Mouse (Mus musculus): ENCODE data around the gene Arhgap8. TPM values are rescaled to one million over a fixed set of nuclear protein-coding genes. Genes with fewer than 3 reads are reported as not detected.

Arhgap8 gene
- total RNA-seq, 1 experiment = 11.6 TPM

DNA sequence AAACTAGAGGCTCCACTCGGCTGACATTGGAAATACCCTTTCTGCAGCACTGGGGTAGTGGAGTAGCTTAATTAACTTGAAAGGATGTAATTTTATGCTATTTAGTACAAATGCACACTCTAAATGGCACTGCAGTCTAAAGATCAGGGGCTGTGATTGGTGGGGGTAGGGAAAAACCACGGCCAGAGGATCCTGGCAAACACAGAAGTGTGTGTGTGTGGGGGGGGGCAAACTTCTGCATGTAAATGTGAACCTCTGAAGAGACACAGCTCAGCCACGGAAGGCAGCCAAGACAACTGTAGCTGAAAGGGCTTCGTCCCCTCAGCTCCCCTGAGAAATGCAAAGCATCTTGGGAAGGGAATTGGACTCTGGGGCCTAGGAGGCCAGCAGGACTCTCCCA, 95.3 kb downstream of the Arhgap8 start:
- Histone ChIP-seq H3K4me1 (ENCODE audit: control insufficient read depth in 2 of 2, insufficient read depth in 2 of 2, low read length in 2 of 2, poor library complexity in 1 of 2) (peaks cover 0 to 6% of the 10 kb centered on the region in 2 experiments; a peak in 1 of 4 replicates), H3K9me3 (ENCODE audit: control insufficient read depth, insufficient read depth, low read depth, low read length) (no peaks in the 10 kb centered on the region), H3K9ac (ENCODE audit: insufficient read depth, low read depth, low read length, poor library complexity, severe bottlenecking) (no peak overlapping the region), H3K27ac (ENCODE audit: insufficient read depth, low read depth, low read length, poor library complexity, severe bottlenecking) (no peak overlapping the region), H3K4me3 (ENCODE audit: insufficient read depth in 1 of 2, low read depth in 1 of 2, low read length in 2 of 2, poor library complexity in 1 of 2, severe bottlenecking in 1 of 2) (no peak overlapping the region), H3K36me3 (ENCODE audit: control insufficient read depth, insufficient read depth, low read length, poor library complexity, severe bottlenecking) (no peaks in the 10 kb centered on the region; the same call in 1 of the 2 replicates)
- in situ Hi-C loops (cut with MboI; ENCODE audit: low sequenced_read_pairs in 2 of 2, unreplicated experiment in 2 of 2) = no loop called here
- DNase-seq (ENCODE audit: low read depth, low spot score) = no peak
- no peak for TF ChIP-seq HCFC1 (IDR thresholded peaks at IDR 0.05; ENCODE audit: borderline replicate concordance, insufficient read depth, low read length)
- TF ChIP-seq CHD2 (IDR thresholded peaks at IDR 0.05; ENCODE audit: low read depth, low read length) = no peak
- no peak for TF ChIP-seq ZNF384 (IDR thresholded peaks at IDR 0.05; ENCODE audit: low read depth, low read length)
- no peak for TF ChIP-seq MAFK (IDR thresholded peaks at IDR 0.05; ENCODE audit: insufficient read depth, low read depth, low read length)
- no peak for TF ChIP-seq ZC3H11A (IDR thresholded peaks at IDR 0.05; ENCODE audit: borderline replicate concordance, low read depth, low read length)

DNA sequence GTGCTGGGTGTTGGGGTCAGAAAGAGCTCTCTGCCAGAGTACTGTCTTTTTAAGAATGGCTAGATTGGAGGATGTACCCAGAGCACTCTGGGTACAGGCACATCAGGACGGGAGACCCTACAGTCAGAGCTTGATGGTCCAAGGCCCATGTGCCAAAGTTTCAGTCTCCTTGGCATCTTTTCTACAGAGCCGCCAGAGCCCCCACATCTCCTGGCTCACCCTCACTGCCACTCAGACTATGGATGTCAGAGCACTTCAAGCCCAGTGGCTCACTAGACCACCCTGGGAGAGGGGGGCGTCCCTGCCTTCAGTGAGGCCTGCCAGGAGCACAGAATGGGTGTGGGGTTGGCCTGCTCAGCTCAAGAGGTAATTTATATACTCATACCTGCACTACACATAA, 97.7 kb downstream of the Arhgap8 start:
- DNase-seq (ENCODE audit: low read depth, low spot score) = no peak
- H3K4me3 ChIP-seq (ENCODE audit: insufficient read depth in 1 of 2, low read depth in 1 of 2, low read length in 2 of 2, poor library complexity in 1 of 2, severe bottlenecking in 1 of 2) = no peak overlapping the region
- no peaks in the 10 kb centered on the region; the same call in 1 of the 2 replicates for H3K36me3 ChIP-seq (ENCODE audit: control insufficient read depth, insufficient read depth, low read length, poor library complexity, severe bottlenecking)
- H3K9me3 ChIP-seq (ENCODE audit: control insufficient read depth, insufficient read depth, low read depth, low read length) = no peaks in the 10 kb centered on the region
- no peak overlapping the region for H3K9ac ChIP-seq (ENCODE audit: insufficient read depth, low read depth, low read length, poor library complexity, severe bottlenecking)
- TF ChIP-seq HCFC1 (IDR thresholded peaks at IDR 0.05; ENCODE audit: borderline replicate concordance, insufficient read depth, low read length) (no peak), MAFK (IDR thresholded peaks at IDR 0.05; ENCODE audit: insufficient read depth, low read depth, low read length) (no peak), CHD2 (IDR thresholded peaks at IDR 0.05; ENCODE audit: low read depth, low read length) (no peak), ZC3H11A (IDR thresholded peaks at IDR 0.05; ENCODE audit: borderline replicate concordance, low read depth, low read length) (no peak), ZNF384 (IDR thresholded peaks at IDR 0.05; ENCODE audit: low read depth, low read length) (no peak)
- no peak overlapping the region for H3K27ac ChIP-seq (ENCODE audit: insufficient read depth, low read depth, low read length, poor library complexity, severe bottlenecking)
- 0 out of 4 replicates have a peak, but pooled peaks cover 0 to under 1% of the 10 kb centered on the region in 2 experiments for H3K4me1 ChIP-seq (ENCODE audit: control insufficient read depth in 2 of 2, insufficient read depth in 2 of 2, low read length in 2 of 2, poor library complexity in 1 of 2)
- in situ Hi-C loops (cut with MboI; ENCODE audit: low sequenced_read_pairs in 2 of 2, unreplicated experiment in 2 of 2) = no loop called here

DNA sequence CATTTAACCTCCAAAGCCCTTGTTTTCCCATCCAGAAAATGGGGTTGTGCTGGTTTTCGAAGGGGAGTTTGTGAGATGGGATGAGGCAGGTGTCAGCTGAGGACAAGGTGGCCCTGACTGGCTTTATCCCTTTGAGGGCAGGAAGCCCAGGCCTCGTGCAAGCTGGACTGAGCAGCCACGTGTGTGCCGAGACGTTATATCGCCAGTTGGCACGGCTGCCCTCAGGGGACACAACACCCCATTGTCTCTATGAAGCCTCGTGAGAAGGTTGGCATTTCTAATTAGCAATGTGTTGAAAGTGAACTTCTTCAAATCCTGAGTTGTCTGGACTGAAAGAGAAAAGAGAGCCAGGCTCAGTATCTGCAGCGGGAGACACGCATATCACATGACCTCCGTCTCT, 98.4 kb downstream of the Arhgap8 start:
- Histone ChIP-seq H3K4me1 (ENCODE audit: control insufficient read depth in 2 of 2, insufficient read depth in 2 of 2, low read length in 2 of 2, poor library complexity in 1 of 2) (no peaks in the 10 kb centered on the region), H3K27ac (ENCODE audit: insufficient read depth, low read depth, low read length, poor library complexity, severe bottlenecking) (no peak overlapping the region), H3K36me3 (ENCODE audit: control insufficient read depth, insufficient read depth, low read length, poor library complexity, severe bottlenecking) (no peaks in the 10 kb centered on the region; the same call in 1 of the 2 replicates), H3K9ac (ENCODE audit: insufficient read depth, low read depth, low read length, poor library complexity, severe bottlenecking) (no peak overlapping the region), H3K9me3 (ENCODE audit: control insufficient read depth, insufficient read depth, low read depth, low read length) (no peaks in the 10 kb centered on the region), H3K4me3 (ENCODE audit: insufficient read depth in 1 of 2, low read depth in 1 of 2, low read length in 2 of 2, poor library complexity in 1 of 2, severe bottlenecking in 1 of 2) (no peak overlapping the region)
- in situ Hi-C loops (cut with MboI; ENCODE audit: low sequenced_read_pairs in 2 of 2, unreplicated experiment in 2 of 2) = no loop called here
- no peak for DNase-seq (ENCODE audit: low read depth, low spot score)
- TF ChIP-seq HCFC1 (IDR thresholded peaks at IDR 0.05; ENCODE audit: borderline replicate concordance, insufficient read depth, low read length) = no peak
- TF ChIP-seq MAFK (IDR thresholded peaks at IDR 0.05; ENCODE audit: insufficient read depth, low read depth, low read length) = no peak

DNA sequence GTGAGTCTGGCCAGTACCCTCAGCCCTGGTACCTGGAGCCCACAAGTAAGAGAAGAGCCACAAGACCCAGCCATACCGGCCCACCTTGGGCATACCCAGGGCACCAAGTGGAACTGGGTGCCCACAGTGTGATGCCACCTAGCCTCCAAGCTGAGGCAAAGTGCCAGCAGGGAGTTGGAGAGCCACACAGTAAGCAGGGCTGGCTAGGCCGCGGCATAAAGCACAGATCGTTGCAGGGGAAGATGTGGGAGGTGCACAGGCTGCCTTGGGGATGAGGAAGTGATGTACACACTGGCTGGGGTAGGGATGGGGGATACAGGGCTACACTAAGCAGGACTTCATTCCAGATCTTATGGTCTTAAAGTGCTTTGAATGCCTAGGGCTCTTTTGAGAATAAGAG, 101.0 kb downstream of the Arhgap8 start:
- in situ Hi-C loops (cut with MboI; ENCODE audit: low sequenced_read_pairs in 2 of 2, unreplicated experiment in 2 of 2) = no loop called here
- no peak overlapping the region for H3K9ac ChIP-seq (ENCODE audit: insufficient read depth, low read depth, low read length, poor library complexity, severe bottlenecking)
- no peaks in the 10 kb centered on the region for H3K9me3 ChIP-seq (ENCODE audit: control insufficient read depth, insufficient read depth, low read depth, low read length)
- TF ChIP-seq HCFC1 (IDR thresholded peaks at IDR 0.05; ENCODE audit: borderline replicate concordance, insufficient read depth, low read length) = no peak
- TF ChIP-seq MAFK (IDR thresholded peaks at IDR 0.05; ENCODE audit: insufficient read depth, low read depth, low read length) = no peak
- TF ChIP-seq CHD2 (IDR thresholded peaks at IDR 0.05; ENCODE audit: low read depth, low read length) = no peak
- no peak for TF ChIP-seq ZNF384 (IDR thresholded peaks at IDR 0.05; ENCODE audit: low read depth, low read length)
- no peak for TF ChIP-seq ZC3H11A (IDR thresholded peaks at IDR 0.05; ENCODE audit: borderline replicate concordance, low read depth, low read length)
- DNase-seq (ENCODE audit: low read depth, low spot score) = no peak
- no peak overlapping the region for H3K4me3 ChIP-seq (ENCODE audit: insufficient read depth in 1 of 2, low read depth in 1 of 2, low read length in 2 of 2, poor library complexity in 1 of 2, severe bottlenecking in 1 of 2)
- no peak overlapping the region for H3K27ac ChIP-seq (ENCODE audit: insufficient read depth, low read depth, low read length, poor library complexity, severe bottlenecking)
- H3K36me3 ChIP-seq (ENCODE audit: control insufficient read depth, insufficient read depth, low read length, poor library complexity, severe bottlenecking) = no peaks in the 10 kb centered on the region; the same call in 1 of the 2 replicates
- no peaks in the 10 kb centered on the region for H3K4me1 ChIP-seq (ENCODE audit: control insufficient read depth in 2 of 2, insufficient read depth in 2 of 2, low read length in 2 of 2, poor library complexity in 1 of 2)

Other genes with a start within 250 kb of the Arhgap8 start
- 3.1 and 3.3 TPM in 2 replicates for gene Rtl6, start 162.2 kb upstream of the Arhgap8 start, total RNA-seq (2012; rRNA removed)
- 7.3 and 11.6 TPM in 2 replicates for gene Prr5, start 50.4 kb upstream of the Arhgap8 start, total RNA-seq (2012; rRNA removed)
- gene Phf21b, start 136.0 kb downstream of the Arhgap8 start, total RNA-seq (2012; rRNA removed) = 7.5 and 11.8 TPM in 2 replicates
- gene Gm29666, start 200.0 kb downstream of the Arhgap8 start, total RNA-seq (2012; rRNA removed) = 1.5 and 1.6 TPM in 2 replicates
- 46.9 and 71.4 TPM in 2 replicates for gene Nup50, start 203.4 kb downstream of the Arhgap8 start, total RNA-seq (2012; rRNA removed)